Mouse (Mus musculus) bone marrow macrophage, adult 2 months (primary cell): ENCODE results near the gene Ascc3. TPM values are rescaled to one million over a fixed set of nuclear protein-coding genes. Genes with fewer than 3 reads are reported as not detected.

Experiments
- H3K27ac ChIP-seq: 2 replicates; pipeline ENCODE4 v1.5.1; 2012; ENCODE audit warnings: low read depth, low read length; ENCODE audit not compliant: insufficient read depth
- H3K4me1 ChIP-seq: 2 replicates; pipeline ENCODE4 v1.6.1; 2012; ENCODE audit warnings: low read length; ENCODE audit not compliant: control insufficient read depth, insufficient read depth
- H3K4me3 ChIP-seq: 2 replicates; pipeline ENCODE4 v1.5.1; 2012; ENCODE audit warnings: mild to moderate bottlenecking, low read length, moderate library complexity; ENCODE audit not compliant: insufficient read depth
- CTCF ChIP-seq: IDR thresholded peaks from 2 replicates; pipeline ENCODE4 v1.5.1; 2012; ENCODE audit warnings: low read depth, mild to moderate bottlenecking, low read length, moderate library complexity
- POLR2A ChIP-seq: IDR thresholded peaks from 2 replicates; pipeline ENCODE4 v1.6.1; 2012; ENCODE audit warnings: mild to moderate bottlenecking, low read depth, low read length, borderline replicate concordance
- polyA plus RNA-seq: library from polyadenylated mRNA; stranded (reverse); fragments of >200 nt; gene quantifications from 2 replicates; pipeline ENCODE4 v1.2.4, GENCODE M21; 2012; ENCODE audit not compliant: missing spikeins, insufficient read depth, insufficient read length

Gene Ascc3
- polyA plus RNA-seq, result 13.5 and 14.3 TPM in 2 replicates

DNA sequence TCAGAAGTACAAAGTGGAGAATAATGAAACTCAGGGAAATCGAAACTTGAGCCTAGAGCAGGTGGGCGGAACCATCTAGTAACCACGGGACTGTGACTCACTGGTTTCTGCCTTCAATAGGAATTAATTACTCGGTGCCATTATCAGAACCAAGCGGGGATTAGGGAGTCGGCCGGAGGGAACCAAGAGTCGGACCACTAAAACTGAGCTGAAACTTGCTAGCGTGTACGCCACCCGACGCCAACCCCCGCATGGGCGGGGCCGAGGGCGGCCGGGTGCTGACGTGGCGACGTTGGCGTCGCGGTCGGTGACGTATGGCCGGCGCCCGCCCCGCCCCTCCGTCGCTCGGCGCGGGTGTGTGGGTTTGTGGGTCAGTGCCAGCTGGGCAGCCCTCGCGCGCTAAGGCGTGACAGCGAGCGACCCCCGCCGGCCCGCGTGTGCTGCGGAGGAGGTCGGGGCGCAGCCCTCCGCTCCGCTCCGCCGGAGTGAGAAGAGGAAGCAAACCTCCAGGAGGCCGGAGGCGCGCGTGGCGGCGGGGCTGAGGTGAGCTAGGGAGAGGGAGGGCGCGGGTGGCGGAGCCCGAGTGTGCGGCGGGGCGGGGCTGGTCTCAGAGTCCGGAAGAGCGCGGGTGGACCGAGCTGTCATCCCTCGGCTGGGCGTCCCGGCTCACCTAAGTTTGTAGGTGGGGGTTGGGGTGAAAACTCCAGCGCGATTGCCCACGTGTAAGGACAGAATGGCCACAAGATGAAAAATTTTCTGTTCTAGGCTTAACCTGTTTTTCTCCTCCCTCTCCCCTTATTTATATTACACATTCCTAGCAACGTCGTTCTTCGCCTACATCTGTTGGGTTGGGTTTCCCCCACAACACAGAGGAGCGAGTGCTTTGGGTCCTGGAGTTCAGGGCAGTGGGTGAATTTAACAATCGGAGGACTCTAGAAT lies at the start of gene Ascc3:
Ascc3 (plus strand) TSS at position 315 of the 939 bp plus-strand sequence.
- no peak for TF ChIP-seq POLR2A
- no peak for TF ChIP-seq CTCF
- Histone ChIP-seq H3K4me3 (peak within 1 kb of the TSS; percentile 96), H3K27ac (peak within 1 kb of the TSS; percentile 97), H3K4me1 (peaks cover 5% of the 10 kb centered on the region; the same call in 1 of the 2 replicates)

DNA sequence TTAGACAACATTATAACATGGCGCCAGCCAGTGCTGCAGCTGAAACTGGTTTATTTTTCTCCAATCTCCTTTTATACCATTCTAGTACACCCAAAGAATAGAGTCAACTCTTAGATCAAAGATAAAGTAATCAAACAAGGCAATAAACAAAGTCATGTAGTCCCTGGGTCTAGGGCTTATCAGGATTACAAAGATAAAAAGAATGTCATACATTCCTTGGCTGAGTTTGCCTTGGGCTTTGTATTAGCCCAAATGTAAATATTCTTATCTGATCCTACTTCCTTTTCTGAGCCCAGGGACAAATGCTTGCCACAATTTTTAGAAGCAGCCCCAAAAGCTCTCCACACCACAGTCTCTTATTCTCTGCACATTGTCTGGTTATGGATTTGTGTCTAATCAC lies 7.7 kb upstream of the Ascc3 start:
- Histone ChIP-seq H3K4me3 (no peak overlapping the region), H3K27ac (no peak overlapping the region), H3K4me1 (no peaks in the 10 kb centered on the region)
- TF ChIP-seq CTCF (no peak), POLR2A (no peak)

DNA sequence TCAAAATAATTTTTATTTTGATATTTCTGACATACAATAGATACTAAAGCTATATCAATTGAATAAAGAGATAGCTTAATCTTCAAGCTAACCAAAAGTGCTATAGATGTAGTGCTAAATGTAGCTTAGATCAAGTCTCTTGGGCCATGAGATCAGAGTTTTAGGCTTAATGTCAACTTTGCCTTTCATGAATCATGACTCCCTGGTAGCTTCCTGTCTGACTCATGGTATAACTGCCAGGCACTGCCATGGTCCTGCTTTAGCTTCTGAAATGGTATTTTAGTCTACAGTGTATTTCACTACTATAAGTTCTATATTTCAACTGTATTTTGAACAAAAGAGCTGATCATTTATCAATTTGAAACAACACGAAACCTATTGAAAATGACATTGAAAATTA lies 5.9 kb upstream of the Ascc3 start:
- H3K27ac ChIP-seq, result no peak overlapping the region
- H3K4me1 ChIP-seq, result peaks cover 4% of the 10 kb centered on the region; the same call in 1 of the 2 replicates
- H3K4me3 ChIP-seq, result no peak overlapping the region
- no peak for TF ChIP-seq POLR2A
- no peak for TF ChIP-seq CTCF

DNA sequence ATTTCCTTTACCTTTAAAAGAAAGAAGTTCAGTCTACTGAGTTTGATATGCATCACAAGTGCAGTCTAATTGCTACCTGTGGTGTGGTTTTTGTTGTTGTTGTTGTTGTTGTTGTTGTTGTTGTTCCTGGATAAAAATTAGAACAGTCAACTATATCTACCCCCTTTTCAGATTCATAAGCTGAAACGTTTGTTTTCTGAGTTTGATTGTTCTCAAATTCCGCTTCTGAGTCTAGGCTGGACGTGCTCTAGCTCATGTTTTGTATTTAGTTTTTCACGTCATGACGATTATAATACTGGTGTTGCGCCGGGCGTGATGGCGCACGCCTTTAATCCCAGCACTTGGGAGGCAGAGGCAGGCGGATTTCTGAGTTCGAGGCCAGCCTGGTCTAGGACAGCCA lies 902 bp downstream of the Ascc3 start:
- TF ChIP-seq POLR2A (no peak), CTCF (no peak)
- Histone ChIP-seq H3K4me1 (peaks cover 5% of the 10 kb centered on the region; the same call in 1 of the 2 replicates), H3K4me3 (peak overlapping the region; percentile 96), H3K27ac (no peak overlapping the region)

DNA sequence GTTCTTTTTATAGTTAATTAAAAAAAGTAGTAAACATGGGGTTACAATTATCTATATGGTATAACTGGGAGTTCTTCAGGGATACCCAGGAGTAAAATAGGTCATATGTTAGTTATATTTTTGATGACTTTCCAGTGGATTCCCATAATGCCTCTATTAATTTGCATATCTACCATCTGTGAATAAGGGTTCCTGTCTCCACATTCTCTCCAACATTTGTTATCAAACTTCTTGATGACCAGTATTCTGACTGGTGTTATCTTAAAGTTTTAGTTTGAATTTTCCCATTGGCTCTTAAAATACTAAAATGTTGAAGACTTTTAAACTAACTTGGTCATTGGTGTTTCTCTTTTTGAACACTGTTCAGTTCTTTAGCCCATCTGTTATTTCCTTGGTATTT lies 2.9 kb downstream of the Ascc3 start:
- TF ChIP-seq POLR2A (no peak), CTCF (no peak)
- Histone ChIP-seq H3K4me1 (peaks cover 5% of the 10 kb centered on the region; the same call in 1 of the 2 replicates), H3K4me3 (no peak overlapping the region), H3K27ac (no peak overlapping the region)

DNA sequence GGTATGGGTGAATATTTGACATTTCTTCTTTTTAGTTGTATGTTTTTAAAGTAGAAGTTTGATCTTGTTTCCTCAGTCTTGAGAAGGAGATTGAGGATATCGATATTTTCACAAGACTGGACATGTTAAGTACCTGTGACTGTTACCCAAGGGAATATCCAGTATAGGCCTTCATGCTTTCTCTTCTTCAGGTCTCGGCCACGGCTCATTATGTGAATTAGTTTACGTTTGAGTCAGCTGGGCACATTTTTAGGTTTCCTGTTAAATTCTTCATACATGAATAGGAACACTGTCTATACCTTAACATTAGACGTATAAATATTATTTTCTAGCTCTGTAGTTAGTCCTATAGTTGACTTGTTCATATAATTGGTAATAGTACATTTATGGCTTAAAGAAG lies 12.4 kb downstream of the Ascc3 start:
- Histone ChIP-seq H3K27ac (no peak overlapping the region), H3K4me1 (0 out of 2 replicates have a peak, but pooled peaks cover 2% of the 10 kb centered on the region), H3K4me3 (no peak overlapping the region)
- TF ChIP-seq POLR2A (no peak), CTCF (no peak)

DNA sequence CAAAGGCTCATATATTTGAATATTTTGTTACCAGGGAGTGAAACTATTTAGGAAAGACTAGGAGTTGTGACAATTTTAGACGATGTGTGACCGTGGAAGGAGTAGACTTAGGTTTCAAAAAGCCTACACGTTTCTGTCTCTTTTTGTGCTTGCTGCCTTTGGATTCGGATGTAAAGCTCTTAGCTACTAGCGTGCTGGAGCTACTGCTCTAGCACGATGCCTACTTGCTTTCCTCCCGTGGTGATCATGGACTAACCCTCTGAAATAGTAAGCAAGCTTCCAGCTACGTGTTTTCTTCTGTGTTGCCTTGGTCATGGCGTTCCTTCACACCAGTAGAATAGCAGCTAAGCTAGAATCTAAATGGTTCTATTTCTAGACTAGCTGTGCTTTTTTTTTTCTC lies 21.4 kb downstream of the Ascc3 start:
- peaks cover 3% of the 10 kb centered on the region; the same call in 1 of the 2 replicates for H3K4me1 ChIP-seq
- TF ChIP-seq POLR2A (no peak), CTCF (no peak)
- no peak overlapping the region for H3K4me3 ChIP-seq
- no peak overlapping the region for H3K27ac ChIP-seq

DNA sequence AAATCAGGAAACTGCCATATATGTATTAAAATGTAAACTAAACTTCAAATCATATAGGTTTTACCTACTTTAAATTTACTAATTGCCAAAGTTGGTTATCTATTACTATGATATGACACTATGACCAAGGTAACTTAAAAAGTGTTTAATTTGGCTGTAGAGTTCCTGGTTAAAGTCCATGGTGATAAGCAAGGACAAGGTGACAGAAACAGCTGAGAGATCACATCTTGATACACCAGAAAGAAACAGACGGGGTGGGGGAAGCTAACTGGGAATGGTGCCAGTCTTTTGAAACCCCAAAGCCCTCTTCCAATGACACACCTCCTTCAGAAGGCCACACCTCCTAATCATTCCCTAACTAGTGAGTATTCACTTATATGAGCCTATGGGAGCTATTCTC lies 33.4 kb downstream of the Ascc3 start:
- no peaks in the 10 kb centered on the region for H3K4me1 ChIP-seq
- TF ChIP-seq POLR2A (no peak), CTCF (no peak)
- H3K27ac ChIP-seq, result no peak overlapping the region
- no peak overlapping the region for H3K4me3 ChIP-seq

DNA sequence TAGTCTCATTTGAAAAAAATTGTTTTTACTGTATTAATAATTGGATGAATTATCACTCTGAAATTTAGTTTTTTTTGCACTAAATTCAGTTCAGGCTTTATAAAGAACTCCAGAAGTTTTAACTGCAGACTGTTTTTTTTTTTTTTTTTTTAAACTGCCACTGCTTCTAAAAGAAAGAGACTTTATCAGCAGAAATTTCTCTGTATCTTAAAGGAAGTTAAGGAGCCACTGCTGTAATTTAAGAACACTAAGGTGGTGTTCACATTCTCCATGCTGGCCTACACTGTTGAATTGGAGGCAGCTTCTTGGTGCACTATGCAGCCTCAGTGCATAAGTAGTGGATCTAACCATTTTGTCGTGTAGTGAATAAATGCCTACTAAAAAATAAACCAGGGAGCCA lies 47.1 kb downstream of the Ascc3 start:
- no peak overlapping the region for H3K27ac ChIP-seq
- no peak overlapping the region for H3K4me3 ChIP-seq
- TF ChIP-seq CTCF (no peak), POLR2A (no peak)
- H3K4me1 ChIP-seq, result no peaks in the 10 kb centered on the region

DNA sequence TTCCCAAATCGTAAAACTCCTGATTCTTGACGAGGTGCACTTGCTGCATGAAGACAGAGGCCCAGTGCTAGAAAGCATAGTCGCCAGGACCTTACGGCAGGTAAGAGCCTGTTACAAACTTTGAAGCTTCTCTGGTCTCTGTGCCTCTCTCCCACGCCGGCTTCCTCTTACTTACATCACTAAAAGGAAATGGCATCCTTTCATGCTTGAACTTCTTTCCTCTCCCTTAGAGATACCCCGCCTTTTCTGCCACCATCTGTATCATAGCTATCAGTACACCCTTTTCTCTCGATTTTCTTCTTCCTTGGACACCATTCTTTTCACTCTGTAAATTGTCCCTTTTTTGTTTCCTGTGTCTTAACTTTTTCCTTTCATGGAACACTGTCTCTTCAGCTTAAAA lies 58.1 kb downstream of the Ascc3 start:
- no peak for TF ChIP-seq POLR2A
- TF ChIP-seq CTCF, result no peak
- no peaks in the 10 kb centered on the region for H3K4me1 ChIP-seq

More for the DNA sequence above, 58.1 kb downstream of the Ascc3 start:
- H3K4me3 ChIP-seq, result no peak overlapping the region
- no peak overlapping the region for H3K27ac ChIP-seq
